9 mouse cellular contexts compared by ENCODE assay signal in genomic region chr5:116421791-116422481, GRCm38 (mm10). TPM values are rescaled to one million over a fixed set of nuclear protein-coding genes. Genes with fewer than 3 reads are reported as not detected.
A peak's percentile ranks its signal among the peaks of the same experiment; 100 is the strongest.
DNase-seq lines count a peak whose midpoint lies in the region; ATAC-seq and TF ChIP-seq lines count a peak whose summit lies in the region.
"Had no signal": no experiment of that assay in that cellular context is flagged by ENCODE, and none has a peak within 500 bp of the region (broad histone marks: within the 10 kb centered on the region; RNA-seq: fewer than 3 reads in every experiment).

No protein-coding gene starts in this region.

- in situ Hi-C loops in ES-E14 (cut with MboI; ENCODE audit: low sequenced_read_pairs in 2 of 2, unreplicated experiment in 2 of 2): no loop called here

- H3K9me3 ChIP-seq in ES-E14 (ENCODE audit: control insufficient read depth, insufficient read depth, low read depth, low read length): no peaks in the 10 kb centered on the region
- no peaks in the 10 kb centered on the region for H3K9me3 ChIP-seq in liver, embryonic 12.5 days (replicated peaks)

- no peaks in the 10 kb centered on the region for H3K27me3 ChIP-seq in cerebellum, adult 2 months (ENCODE audit: control insufficient read depth, insufficient read depth, low read length)
- peaks cover 7% of the 10 kb centered on the region; the same call in 1 of the 2 replicates for H3K27me3 ChIP-seq in liver, embryonic 12.5 days (replicated peaks)
- H3K27me3 ChIP-seq: CH12.LX had no signal

- no peaks in the 10 kb centered on the region for H3K36me3 ChIP-seq in ES-E14 (ENCODE audit: control insufficient read depth, insufficient read depth, low read length, poor library complexity, severe bottlenecking)
- H3K36me3 ChIP-seq in liver, embryonic 12.5 days: no peaks in the 10 kb centered on the region

- peak; percentile 39 to 60 for DNase-seq in cerebellum, adult 2 months
- no peak for DNase-seq in cerebellum, postnatal 4 days (ENCODE audit: low spot score in 2 of 2)
- no peak for DNase-seq in ES-E14 (ENCODE audit: low read depth, low spot score)
- DNase-seq in gastrocnemius, postnatal 14 days: peak; percentile 27
- DNase-seq in layer of hippocampus, adult 9-10 months (ENCODE audit: low spot score): no peak
- no peak for DNase-seq in thymus, postnatal 10 days (ENCODE audit: low spot score in 2 of 2)

- peak overlapping the region; percentile 52 for H3K4me2 ChIP-seq in liver, embryonic 12.5 days

- H3K4me1 ChIP-seq in cerebellum, adult 2 months (ENCODE audit: control insufficient read depth, insufficient read depth, low read length): peaks cover 26% of the 10 kb centered on the region
- H3K4me1 ChIP-seq in ES-E14 (ENCODE audit: control insufficient read depth in 2 of 2, insufficient read depth in 2 of 2, low read length in 2 of 2, poor library complexity in 1 of 2): peaks cover 13 to 28% of the 10 kb centered on the region in 2 experiments
- 0 out of 2 replicates have a peak, but pooled peaks cover 10% of the 10 kb centered on the region for H3K4me1 ChIP-seq in liver, embryonic 12.5 days
- H3K4me1 ChIP-seq in olfactory bulb, adult 2 months (ENCODE audit: control insufficient read depth, insufficient read depth, low read length): peaks cover 23% of the 10 kb centered on the region

- H3K27ac ChIP-seq in cerebellum, adult 2 months (ENCODE audit: insufficient read depth, low read length): peak overlapping the region; percentile 18
- no peak overlapping the region for H3K27ac ChIP-seq in ES-E14 (ENCODE audit: insufficient read depth, low read depth, low read length, poor library complexity, severe bottlenecking)
- no peak overlapping the region for H3K27ac ChIP-seq in liver, embryonic 12.5 days
- H3K27ac ChIP-seq in olfactory bulb, adult 2 months (ENCODE audit: insufficient read depth, low read depth, low read length): no peak overlapping the region

- WGBS in cerebellum, adult 2 months: 41% methylated on average over 22 of the region's 22 CpGs
- WGBS in liver, embryonic 12.5 days (ENCODE audit: insufficient replicate concordance): 54% methylated on average over 22 of the region's 22 CpGs
- WGBS in olfactory bulb, adult 2 months: 62% methylated on average over 22 of the region's 22 CpGs

- intact Hi-C loops in gastrocnemius, postnatal 14 days (cut with DNase I; ENCODE audit: low total_unique reads): no loop called here

- TF ChIP-seq POLR2A in cerebellum, adult 2 months (IDR thresholded peaks at IDR 0.05; ENCODE audit: borderline replicate concordance, insufficient read depth, low read length): no peak
- TF ChIP-seq POLR2A in olfactory bulb, adult 2 months (IDR thresholded peaks at IDR 0.05; ENCODE audit: insufficient read depth, low read depth, low read length): no peak

- no peak for TF ChIP-seq CTCF in cerebellum, adult 2 months (IDR thresholded peaks at IDR 0.05; ENCODE audit: borderline replicate concordance, insufficient read depth, low read depth, low read length)
- no peak for TF ChIP-seq CTCF in olfactory bulb, adult 2 months (IDR thresholded peaks at IDR 0.05; ENCODE audit: insufficient read depth, low read depth, low read length)

- H3K9ac ChIP-seq in ES-E14 (ENCODE audit: insufficient read depth, low read depth, low read length, poor library complexity, severe bottlenecking): peak overlapping the region; percentile 68
- no peak overlapping the region for H3K9ac ChIP-seq in liver, embryonic 12.5 days

- peak overlapping the region; percentile 63 for H3K4me3 ChIP-seq in cerebellum, adult 2 months (replicated peaks; ENCODE audit: insufficient read depth, low read depth, low read length)
- H3K4me3 ChIP-seq in ES-E14 (ENCODE audit: insufficient read depth in 1 of 2, low read depth in 1 of 2, low read length in 2 of 2, poor library complexity in 1 of 2, severe bottlenecking in 1 of 2): peak overlapping the region; percentile 67 to 68
- H3K4me3 ChIP-seq in liver, embryonic 12.5 days: peak overlapping the region; percentile 24; the same call in 1 of the 2 replicates
- peak overlapping the region; percentile 20 for H3K4me3 ChIP-seq in olfactory bulb, adult 2 months (ENCODE audit: insufficient read depth, low read depth, low read length)

- no peak for ATAC-seq in liver, embryonic 12.5 days

TF ChIP-seq in ES-E14, 5 proteins besides CTCF, POLR2A, EP300 and RAD21:
- no peak for TF ChIP-seq ZC3H11A (IDR thresholded peaks at IDR 0.05; ENCODE audit: borderline replicate concordance, low read depth, low read length)
- no peak for TF ChIP-seq MAFK (IDR thresholded peaks at IDR 0.05; ENCODE audit: insufficient read depth, low read depth, low read length)
- no peak for TF ChIP-seq ZNF384 (IDR thresholded peaks at IDR 0.05; ENCODE audit: low read depth, low read length)

RNA-seq across cellular contexts. Expression of gene Hspb8, which starts 0.7 kb away (rescaled TPM):
- 29.5 and 32.1 TPM in 2 replicates for polyA plus RNA-seq in cerebellum, adult 2 months (2012; rRNA removed)
- total RNA-seq in ES-E14 (2012; rRNA removed): 11.8 and 29.1 TPM in 2 replicates
- total RNA-seq in gastrocnemius, postnatal 14 days (2021): 100 to 1,000 TPM; 201 to 287 TPM
- 1.2 and 1.5 TPM in 2 replicates for polyA plus RNA-seq in liver, embryonic 12.5 days (2016; fragmentation: Nextera tagmentation; extraction: Ambion mirVana)
- not detected in 2 replicates for polyA plus RNA-seq in olfactory bulb, adult 2 months (2012; ENCODE audit: insufficient read depth, insufficient read length, low replicate concordance, missing spikeins)
- total RNA-seq: CH12.LX had no signal

Comparison
In these comparisons a context has a peak if more than half of its experiments do, and no peak if none do; other contexts are left out.
1. DNase-seq: peak in cerebellum, adult 2 months (2 of 2) and gastrocnemius, postnatal 14 days (single experiment); none in cerebellum, postnatal 4 days (0 of 2), ES-E14 (single experiment), layer of hippocampus, adult 9-10 months (single experiment) and thymus, postnatal 10 days (0 of 2).
2. RNA of gene Hspb8, which starts 0.7 kb away (polyA plus RNA-seq): 29.5 to 32.1 TPM in cerebellum, adult 2 months; 1.2 to 1.5 TPM in liver, embryonic 12.5 days and not detected in olfactory bulb, adult 2 months; every median in the first group is over 10 times any median in the second.
3. Peak in every context shown above with its lines, with median percentiles within 50 percentile points of each other: H3K4me3 ChIP-seq.